Mouse (Mus musculus) embryonic facial prominence, embryonic 13.5 days (tissue): Measurements from ENCODE around the gene Negr1. TPM values are rescaled to one million over a fixed set of nuclear protein-coding genes. Genes with fewer than 3 reads are reported as not detected.

Experiments used
- ATAC-seq: fragments of 200-750 bp; cut with Nextera tagmentation; 2 replicates; pipeline ENCODE4 v1.8.0; 2017; ENCODE audit warnings: low read depth; ENCODE audit not compliant: insufficient number of reproducible peaks, insufficient read depth, low FRiP score, low TSS enrichment
- H3K27ac ChIP-seq: fragments of 300-500 bp; sonication (generic); 2 replicates; pipeline ENCODE4 v1.5.1; 2015; ENCODE audit warnings: moderate library complexity, mild to moderate bottlenecking, inconsistent platforms
- H3K27me3 ChIP-seq: fragments of 300-500 bp; sonication (generic); 2 replicates; pipeline ENCODE4 v1.6.1; 2015; ENCODE audit warnings: mild to moderate bottlenecking, inconsistent platforms
- H3K36me3 ChIP-seq: fragments of 300-500 bp; sonication (generic); 2 replicates; pipeline ENCODE4 v1.6.1; 2015; ENCODE audit warnings: mild to moderate bottlenecking, inconsistent platforms
- H3K4me1 ChIP-seq: fragments of 300-500 bp; sonication (generic); 2 replicates; pipeline ENCODE4 v1.6.1; 2015; ENCODE audit warnings: inconsistent platforms
- H3K4me2 ChIP-seq: fragments of 300-500 bp; sonication (generic); 2 replicates; pipeline ENCODE4 v1.6.1; 2015; ENCODE audit warnings: moderate library complexity, mild to moderate bottlenecking, inconsistent platforms
- H3K4me3 ChIP-seq: fragments of 300-500 bp; sonication (generic); 2 replicates; pipeline ENCODE4 v1.5.1; 2015; ENCODE audit warnings: mild to moderate bottlenecking, inconsistent platforms
- H3K9ac ChIP-seq: fragments of 300-500 bp; sonication (generic); 2 replicates; pipeline ENCODE4 v1.6.1; 2015; ENCODE audit warnings: mild to moderate bottlenecking, inconsistent platforms
- H3K9me3 ChIP-seq: fragments of 300-500 bp; sonication (generic); 2 replicates; pipeline ENCODE4 v1.6.1; 2016; ENCODE audit warnings: inconsistent platforms
- WGBS: fragments of 180-500 bp; shearing (Covaris S2); methylation state at CpG from one replicate; pipeline ENCODE4 v1.1.7; 2015; ENCODE audit warnings: mixed read lengths; 5-methylcytosine and 5-hydroxymethylcytosine counted together
- polyA plus RNA-seq: library from polyadenylated mRNA; unstranded; fragments of >200 nt; fragmentation: Nextera tagmentation; extraction: Ambion mirVana; gene quantifications from 2 replicates; pipeline ENCODE4 v1.2.1, GENCODE M21; 2015

Negr1 gene
- polyA plus RNA-seq, 1 experiment from 2014 or later = 5.1 TPM

DNA sequence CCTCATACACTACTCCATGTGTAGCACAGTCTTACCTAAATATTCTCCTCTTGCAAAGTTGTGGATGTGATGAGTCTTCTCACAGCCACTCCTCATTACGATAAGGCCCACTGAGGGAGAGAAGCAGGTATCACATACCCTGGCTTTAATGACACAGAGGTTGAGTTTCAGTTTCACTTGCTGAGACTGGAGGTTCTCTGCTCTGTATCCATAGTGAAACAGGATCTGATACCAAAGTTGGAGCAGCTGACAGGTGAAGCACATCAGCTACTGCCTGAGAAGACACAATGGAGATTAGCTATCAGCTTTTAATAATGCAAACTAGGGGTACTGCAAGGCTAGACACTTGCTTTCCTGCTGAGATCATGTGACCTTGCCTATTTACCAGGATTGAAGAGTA lies 137.1 kb downstream of the Negr1 start:
- H3K36me3 ChIP-seq = no peaks in the 10 kb centered on the region
- H3K27me3 ChIP-seq = no peaks in the 10 kb centered on the region
- H3K4me2 ChIP-seq = no peak overlapping the region
- no peak overlapping the region for H3K27ac ChIP-seq
- no peaks in the 10 kb centered on the region for H3K4me1 ChIP-seq
- 93% methylated on average over 1 of the region's 1 CpGs for WGBS
- H3K9me3 ChIP-seq = no peaks in the 10 kb centered on the region
- H3K9ac ChIP-seq = no peak overlapping the region
- no peak for ATAC-seq
- H3K4me3 ChIP-seq = no peak overlapping the region

DNA sequence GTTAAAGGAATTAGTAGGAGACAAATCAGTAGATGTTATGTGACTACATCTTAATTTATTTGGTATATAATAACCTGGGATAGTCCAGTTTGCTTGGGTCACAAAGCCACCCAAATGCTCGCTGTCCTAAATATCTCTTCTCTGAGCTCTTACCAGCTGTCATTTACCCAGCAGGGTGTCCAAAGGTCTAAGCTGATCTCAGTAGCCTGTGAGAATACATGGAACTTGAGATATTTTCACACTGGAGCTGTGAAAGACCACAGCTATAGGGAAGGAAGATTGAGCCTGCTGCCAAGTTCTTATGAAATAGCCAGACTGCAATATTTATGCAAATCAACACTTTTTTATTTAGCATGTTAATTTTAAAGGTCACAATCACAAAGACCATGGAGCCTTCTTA lies 141.6 kb downstream of the Negr1 start:
- Histone ChIP-seq H3K4me2 (no peak overlapping the region), H3K27me3 (no peaks in the 10 kb centered on the region), H3K9me3 (no peaks in the 10 kb centered on the region), H3K9ac (no peak overlapping the region), H3K4me1 (no peaks in the 10 kb centered on the region), H3K4me3 (no peak overlapping the region), H3K27ac (no peak overlapping the region), H3K36me3 (no peaks in the 10 kb centered on the region)
- no peak for ATAC-seq
- 76% methylated on average over 1 of the region's 1 CpGs for WGBS

DNA sequence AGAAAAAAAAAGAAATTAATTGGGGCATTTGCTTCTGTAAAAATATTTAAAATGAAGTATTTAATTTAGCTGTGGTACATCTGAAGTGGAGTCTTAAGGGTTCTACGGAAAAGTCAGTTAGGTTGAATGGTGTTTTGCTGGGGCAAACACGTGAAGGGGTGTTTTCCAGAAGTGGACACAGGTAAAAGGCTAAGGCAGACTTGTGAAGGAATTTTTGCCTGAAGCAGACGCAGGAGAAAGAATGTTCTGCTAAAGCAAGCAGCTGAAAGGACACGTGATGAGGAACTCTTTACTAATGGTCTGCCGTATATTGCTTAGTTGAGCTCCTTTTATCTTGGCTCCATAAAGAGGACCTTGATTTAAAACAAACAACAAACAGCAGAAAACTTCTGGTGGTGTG lies 148.6 kb downstream of the Negr1 start:
- H3K4me2 ChIP-seq = no peak overlapping the region
- H3K27me3 ChIP-seq = no peaks in the 10 kb centered on the region
- no peak overlapping the region for H3K4me3 ChIP-seq
- no peak overlapping the region for H3K9ac ChIP-seq
- H3K36me3 ChIP-seq = no peaks in the 10 kb centered on the region
- no peaks in the 10 kb centered on the region for H3K9me3 ChIP-seq
- ATAC-seq = no peak
- WGBS = 57% methylated on average over 5 of the region's 5 CpGs
- H3K4me1 ChIP-seq = no peaks in the 10 kb centered on the region
- H3K27ac ChIP-seq = no peak overlapping the region

DNA sequence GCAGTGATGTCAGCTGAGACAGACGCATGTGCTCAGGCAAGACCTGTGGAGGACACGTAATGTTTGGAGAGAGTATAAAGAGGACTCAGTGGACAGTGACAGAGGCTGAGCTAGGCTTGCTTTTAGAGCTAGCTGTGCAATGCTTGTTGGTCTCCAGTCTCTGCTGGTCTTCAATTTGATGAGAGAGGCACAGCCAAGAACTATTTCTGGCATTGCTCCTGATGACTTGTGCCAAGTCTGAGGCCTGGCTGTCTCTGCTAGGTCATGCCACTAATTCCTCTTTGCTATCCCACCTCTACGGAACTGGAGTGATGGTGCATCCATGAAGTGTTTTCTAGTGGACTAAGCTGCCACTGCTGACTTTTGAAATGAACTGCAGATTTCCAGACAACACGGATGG lies 149.1 kb downstream of the Negr1 start:
- no peaks in the 10 kb centered on the region for H3K27me3 ChIP-seq
- no peak overlapping the region for H3K9ac ChIP-seq
- no peak for ATAC-seq
- H3K4me1 ChIP-seq = no peaks in the 10 kb centered on the region
- no peaks in the 10 kb centered on the region for H3K36me3 ChIP-seq
- H3K4me3 ChIP-seq = no peak overlapping the region
- H3K4me2 ChIP-seq = no peak overlapping the region
- no peak overlapping the region for H3K27ac ChIP-seq
- H3K9me3 ChIP-seq = no peaks in the 10 kb centered on the region
- 75% methylated on average over 4 of the region's 4 CpGs for WGBS

DNA sequence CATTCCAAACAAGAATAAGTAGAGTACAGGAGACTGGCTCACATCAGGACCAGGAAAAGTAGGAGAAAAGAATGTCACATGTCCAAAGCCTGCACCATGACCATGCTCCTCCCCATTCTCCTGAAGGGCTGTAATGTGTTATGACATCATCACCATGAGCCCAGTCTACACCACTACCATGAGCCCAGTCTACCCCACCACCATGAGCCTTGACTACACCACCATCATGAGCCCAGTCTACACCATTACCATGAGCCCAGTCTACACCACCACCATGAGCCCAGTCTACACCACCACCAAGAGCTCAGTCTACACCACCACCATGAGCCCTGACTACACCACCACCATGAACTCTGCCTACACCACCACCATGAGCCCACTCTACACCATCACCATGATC lies 174.7 kb downstream of the Negr1 start:
- Histone ChIP-seq H3K4me3 (no peak overlapping the region), H3K9ac (no peak overlapping the region)
- ATAC-seq = no peak

DNA sequence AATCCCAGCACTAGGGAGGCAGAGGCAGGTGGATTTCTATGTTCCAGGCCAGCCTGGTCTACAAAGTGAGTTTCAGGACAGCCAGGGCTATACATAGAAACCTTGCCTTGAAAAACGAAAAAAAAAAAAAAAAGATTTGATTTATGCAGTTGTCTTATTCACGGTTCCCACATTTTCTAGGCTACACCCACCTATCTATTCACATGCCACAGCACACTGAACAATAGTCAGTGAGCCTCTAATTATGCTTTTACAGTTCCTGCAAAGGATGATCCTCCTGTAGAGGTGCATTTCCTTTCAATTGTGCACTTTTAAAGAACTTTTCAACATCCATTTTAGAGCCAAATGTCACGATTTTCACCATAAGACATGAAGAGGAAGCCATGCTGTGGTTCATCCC lies 177.9 kb downstream of the Negr1 start:
- Histone ChIP-seq H3K9me3 (no peaks in the 10 kb centered on the region), H3K4me3 (no peak overlapping the region), H3K4me1 (no peaks in the 10 kb centered on the region), H3K27me3 (no peaks in the 10 kb centered on the region), H3K4me2 (no peak overlapping the region), H3K36me3 (no peaks in the 10 kb centered on the region), H3K27ac (no peak overlapping the region), H3K9ac (no peak overlapping the region)
- 80% methylated on average over 3 of the region's 3 CpGs for WGBS
- ATAC-seq = no peak

More for the DNA sequence above, 174.7 kb downstream of the Negr1 start:
- Histone ChIP-seq H3K27ac (no peak overlapping the region), H3K4me1 (no peaks in the 10 kb centered on the region), H3K4me2 (no peak overlapping the region), H3K9me3 (no peaks in the 10 kb centered on the region), H3K27me3 (no peaks in the 10 kb centered on the region), H3K36me3 (no peaks in the 10 kb centered on the region)

DNA sequence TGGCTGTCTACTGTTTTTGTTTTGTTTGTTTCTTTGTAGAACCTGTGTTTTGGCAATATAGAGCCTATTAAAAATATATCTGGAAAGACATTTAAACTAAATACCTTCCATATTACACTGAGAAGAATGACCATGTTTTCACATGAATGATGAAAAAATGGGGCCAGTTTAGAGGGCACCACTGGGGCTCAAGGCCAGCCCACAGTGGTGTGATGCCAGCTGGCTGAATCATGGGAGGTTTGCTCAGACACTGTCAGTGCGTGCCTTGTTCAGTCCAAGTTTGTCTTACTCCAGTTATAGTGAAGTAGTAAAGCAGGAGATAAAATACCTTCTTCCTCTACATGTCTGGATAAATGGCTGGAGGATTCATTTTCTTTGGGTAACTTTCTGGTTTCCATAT lies 181.7 kb downstream of the Negr1 start:
- Histone ChIP-seq H3K27me3 (no peaks in the 10 kb centered on the region), H3K27ac (no peak overlapping the region), H3K4me1 (peaks cover 6% of the 10 kb centered on the region; the same call in 1 of the 2 replicates), H3K36me3 (no peaks in the 10 kb centered on the region), H3K4me2 (no peak overlapping the region), H3K4me3 (no peak overlapping the region), H3K9me3 (no peaks in the 10 kb centered on the region), H3K9ac (no peak overlapping the region)
- ATAC-seq = no peak
- WGBS = 80% methylated on average over 1 of the region's 1 CpGs

DNA sequence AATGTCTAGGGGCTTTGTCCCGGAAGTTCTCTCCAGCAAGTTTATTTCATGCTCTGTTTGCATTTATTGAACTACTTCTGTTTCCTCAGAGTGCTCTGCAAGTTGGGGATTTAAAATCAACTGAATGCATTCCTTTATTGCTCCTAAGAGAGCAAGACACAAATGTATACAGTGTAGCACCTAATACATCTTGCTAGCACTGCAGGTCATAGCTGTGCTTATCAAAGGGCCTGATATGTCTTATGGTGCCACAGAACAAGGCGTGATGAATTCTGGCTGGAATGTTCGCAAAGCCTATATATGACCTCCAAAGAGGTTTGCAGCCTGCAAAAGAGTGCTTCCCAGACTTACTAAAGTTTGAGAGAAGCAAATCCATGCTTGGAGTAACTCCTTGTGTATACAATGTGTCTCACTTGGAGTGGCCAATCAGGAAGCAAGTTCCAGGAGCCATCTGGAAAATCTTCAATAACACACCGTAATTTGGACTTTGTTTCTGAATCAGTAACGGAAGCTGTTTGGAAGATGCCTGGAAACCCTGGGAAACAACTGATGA lies 183.7 kb downstream of the Negr1 start:
- no peaks in the 10 kb centered on the region for H3K27me3 ChIP-seq
- 63% methylated on average over 5 of the region's 5 CpGs for WGBS
- H3K4me3 ChIP-seq = no peak overlapping the region
- H3K9me3 ChIP-seq = no peaks in the 10 kb centered on the region
- peaks cover 6% of the 10 kb centered on the region; the same call in 1 of the 2 replicates for H3K4me1 ChIP-seq
- H3K9ac ChIP-seq = no peak overlapping the region
- no peaks in the 10 kb centered on the region for H3K36me3 ChIP-seq
- no peak overlapping the region; the same call in 1 of the 2 replicates for H3K27ac ChIP-seq
- H3K4me2 ChIP-seq = no peak overlapping the region
- no peak for ATAC-seq

DNA sequence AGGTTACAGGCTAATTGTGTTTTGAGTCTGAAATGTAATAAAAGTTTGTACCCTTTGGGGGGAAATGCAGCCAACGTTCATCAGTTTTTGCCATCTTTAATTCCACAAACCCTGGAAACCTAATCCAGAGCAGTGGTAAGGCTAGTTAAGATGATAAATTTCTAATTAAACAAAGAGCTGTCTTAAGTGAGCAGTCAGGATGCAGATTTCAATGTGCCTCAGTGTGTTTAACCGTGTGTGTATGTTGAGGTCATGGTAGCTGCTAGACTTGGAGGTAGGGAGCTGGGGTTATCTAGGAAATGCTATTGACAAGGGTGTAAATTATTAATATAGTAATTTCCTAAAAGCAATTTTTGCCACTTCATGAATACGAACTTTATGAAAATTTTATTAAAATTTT lies 185.9 kb downstream of the Negr1 start:
- no peak overlapping the region for H3K4me3 ChIP-seq
- peaks cover 6% of the 10 kb centered on the region; the same call in 1 of the 2 replicates for H3K4me1 ChIP-seq
- H3K4me2 ChIP-seq = no peak overlapping the region
- H3K27ac ChIP-seq = no peak overlapping the region
- no peak overlapping the region for H3K9ac ChIP-seq
- WGBS = 56% methylated on average over 3 of the region's 3 CpGs
- no peaks in the 10 kb centered on the region for H3K9me3 ChIP-seq
- no peaks in the 10 kb centered on the region for H3K36me3 ChIP-seq
- no peaks in the 10 kb centered on the region for H3K27me3 ChIP-seq
- no peak for ATAC-seq

DNA sequence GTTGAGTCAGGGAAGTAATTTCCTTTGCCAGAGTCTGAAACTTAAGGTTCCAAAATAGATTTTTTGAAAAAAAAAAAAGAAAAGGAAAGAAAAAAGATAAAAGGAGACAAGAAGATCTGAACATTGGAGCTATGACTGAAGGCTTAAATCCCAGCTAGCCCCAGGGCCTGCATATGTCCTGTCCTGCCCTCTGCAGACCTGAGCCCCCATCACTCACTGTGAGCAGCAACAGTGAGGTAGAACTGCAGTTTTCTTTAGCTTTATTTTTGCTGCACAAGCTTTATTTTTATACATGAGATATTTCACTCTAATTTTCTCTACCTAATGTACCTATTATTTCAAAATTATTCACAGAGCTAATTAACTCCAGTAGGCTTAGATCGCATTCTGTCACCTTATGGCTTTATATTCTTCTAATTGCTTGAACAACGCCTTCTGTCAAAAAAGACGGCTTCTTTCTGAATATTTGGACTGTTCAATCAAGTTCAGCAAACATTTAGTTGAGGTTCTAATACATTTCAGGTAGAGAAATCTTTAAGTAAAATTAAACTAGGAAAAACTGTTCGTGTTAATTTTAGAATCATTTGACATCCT lies 192.3 kb downstream of the Negr1 start:
- ATAC-seq = no peak
- no peak overlapping the region for H3K27ac ChIP-seq
- H3K4me1 ChIP-seq = peaks cover 2% of the 10 kb centered on the region; the same call in 1 of the 2 replicates
- no peaks in the 10 kb centered on the region for H3K9me3 ChIP-seq
- H3K27me3 ChIP-seq = no peaks in the 10 kb centered on the region
- no peak overlapping the region for H3K4me3 ChIP-seq
- no peaks in the 10 kb centered on the region for H3K36me3 ChIP-seq
- 40% methylated on average over 4 of the region's 4 CpGs for WGBS
- H3K9ac ChIP-seq = no peak overlapping the region
- H3K4me2 ChIP-seq = no peak overlapping the region

DNA sequence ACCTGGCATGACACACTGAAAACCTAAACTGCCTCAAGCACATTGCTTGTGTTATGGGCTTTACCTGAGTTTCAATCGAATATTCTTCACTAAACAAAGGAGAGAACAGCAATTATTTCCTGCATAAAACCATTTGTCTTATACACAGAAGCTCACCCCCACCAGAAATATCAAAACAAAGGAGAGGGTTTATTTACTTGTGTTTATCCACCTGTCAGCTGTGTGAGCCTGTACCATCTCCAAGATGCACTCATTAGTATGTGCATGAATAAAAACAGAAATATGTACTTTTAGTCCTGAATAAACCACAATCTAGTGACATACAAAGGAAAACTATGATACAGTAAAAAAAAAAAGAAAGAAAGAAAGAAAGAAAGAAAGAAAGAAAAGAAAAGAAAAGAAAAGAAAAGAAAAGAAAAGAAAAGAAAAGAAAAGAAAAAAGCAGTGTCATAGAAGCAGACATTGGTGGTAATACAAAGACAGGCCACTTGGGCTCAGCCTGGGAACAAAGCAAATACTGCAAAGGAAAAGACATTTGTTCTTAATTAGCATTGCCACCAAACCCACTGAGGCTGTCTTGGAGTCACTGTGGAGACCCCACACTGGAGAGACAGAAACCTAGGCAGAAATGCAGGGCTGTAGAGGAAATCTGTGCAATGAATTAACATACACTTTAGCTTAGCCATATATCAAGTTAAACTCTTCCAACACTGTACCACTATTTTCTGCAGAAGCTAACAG lies 193.4 kb downstream of the Negr1 start:
- peaks cover 2% of the 10 kb centered on the region; the same call in 1 of the 2 replicates for H3K4me1 ChIP-seq
- ATAC-seq = no peak
- H3K4me2 ChIP-seq = no peak overlapping the region
- H3K9me3 ChIP-seq = no peaks in the 10 kb centered on the region
- WGBS = 47% methylated on average over 1 of the region's 1 CpGs
- no peak overlapping the region for H3K4me3 ChIP-seq
- no peak overlapping the region for H3K27ac ChIP-seq
- H3K27me3 ChIP-seq = no peaks in the 10 kb centered on the region
- H3K36me3 ChIP-seq = no peaks in the 10 kb centered on the region
- no peak overlapping the region for H3K9ac ChIP-seq

DNA sequence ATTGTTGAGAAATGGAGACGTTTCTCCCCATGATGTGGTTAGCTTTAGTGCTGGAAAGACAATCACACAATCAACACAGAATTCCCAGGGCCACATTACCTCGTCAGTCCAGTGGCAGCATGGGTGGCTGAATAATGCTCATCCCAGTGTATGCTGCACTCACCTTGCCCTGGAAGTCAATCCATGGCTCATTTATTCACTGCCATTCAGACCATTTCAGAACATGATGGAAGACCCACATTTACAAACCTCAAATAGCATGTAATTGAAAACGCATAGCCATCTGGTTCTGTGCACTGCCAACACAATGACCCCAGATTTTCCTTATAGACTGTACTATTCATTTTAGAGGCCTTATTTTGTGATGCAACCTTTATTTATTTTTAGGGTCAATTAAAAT lies 203.4 kb downstream of the Negr1 start:
- Histone ChIP-seq H3K4me3 (no peak overlapping the region), H3K9ac (no peak overlapping the region), H3K4me2 (no peak overlapping the region), H3K9me3 (no peaks in the 10 kb centered on the region), H3K4me1 (no peaks in the 10 kb centered on the region), H3K36me3 (no peaks in the 10 kb centered on the region), H3K27ac (no peak overlapping the region), H3K27me3 (no peaks in the 10 kb centered on the region)
- WGBS = 53% methylated on average over 3 of the region's 3 CpGs
- no peak for ATAC-seq
